Mouse (Mus musculus) fat pad, adult 2 months (tissue): ENCODE data around the gene Hist1h2ad.
"Not testable (repeated sequence)": the region's sequence is repeated elsewhere in the genome, so short reads cannot be mapped to it uniquely, and the experiment has no call there.

Experiments used
- DNase-seq: peaks from one replicate; pipeline ENCODE4 v3.0.0-alpha.2; 2011; ENCODE audit warnings: low read depth, low spot score; ENCODE audit errors: extremely low read depth

Gene Hist1h2ad

GRCm38 (mm10) chr13:23573898-23574524 lies at the start of gene Hist1h2ad, which contains the start of gene Hist1h2bf:
Gene Hist1h2ad (plus strand): TSS chr13:23574381.
Gene Hist1h2bf (minus strand): TSS chr13:23574196.
- peak; percentile 94 for DNase-seq

- DNase-seq, result no peak
Observed at GRCm38 (mm10) chr13:23524654-23525053, 49.5 kb upstream of the Hist1h2ad start.

- DNase-seq, result no peak
Observed at GRCm38 (mm10) chr13:23525901-23526300, 48.3 kb upstream of the Hist1h2ad start.

GRCm38 (mm10) chr13:23526312-23526711 lies 47.9 kb upstream of the Hist1h2ad start:
- DNase-seq, result no peak

- no peak for DNase-seq
Observed at GRCm38 (mm10) chr13:23529005-23529404, 45.2 kb upstream of the Hist1h2ad start.

- no peak for DNase-seq
Observed at GRCm38 (mm10) chr13:23529480-23530165, 44.6 kb upstream of the Hist1h2ad start.

- DNase-seq, result no peak
Observed at GRCm38 (mm10) chr13:23530181-23530900, 43.8 kb upstream of the Hist1h2ad start.

GRCm38 (mm10) chr13:23530901-23531875 lies 43.0 kb upstream of the Hist1h2ad start, which contains the start of gene Hist1h4h:
Gene Hist1h4h (plus strand): TSS chr13:23531050.
- DNase-seq, result no peak

- DNase-seq, result no peak
Observed at GRCm38 (mm10) chr13:23532262-23533075, 41.7 kb upstream of the Hist1h2ad start.

- not testable (repeated sequence) for DNase-seq
Observed at GRCm38 (mm10) chr13:23533560-23534367, 40.4 kb upstream of the Hist1h2ad start, which contains the start of gene Hist1h2af. Gene Hist1h2af (plus strand): TSS chr13:23533906.

- no peak for DNase-seq
Observed at GRCm38 (mm10) chr13:23534368-23535131, 39.6 kb upstream of the Hist1h2ad start.

- peak; percentile 83 for DNase-seq
Observed at GRCm38 (mm10) chr13:23535137-23536075, 38.8 kb upstream of the Hist1h2ad start, which contains the start of gene Hist1h3g. Gene Hist1h3g (plus strand): TSS chr13:23535422.

- DNase-seq, result no peak
Observed at GRCm38 (mm10) chr13:23536076-23536822, 37.9 kb upstream of the Hist1h2ad start.

- no peak for DNase-seq
Observed at GRCm38 (mm10) chr13:23537006-23537710, 37.0 kb upstream of the Hist1h2ad start.

GRCm38 (mm10) chr13:23538249-23538648 lies 35.9 kb upstream of the Hist1h2ad start:
- DNase-seq, result no peak
